Mouse (Mus musculus) ovary, postnatal 36 days (tissue): ENCODE results near the gene Fmo4.
"Not testable (repeated sequence)": the region's sequence is repeated elsewhere in the genome, so short reads cannot be mapped to it uniquely, and the experiment has no call there.

Experiments
- DNase-seq: peaks from one replicate; pipeline ENCODE4 v3.0.0; 2022; ENCODE audit warnings: low spot score, mixed read lengths

The Fmo4 gene

DNA sequence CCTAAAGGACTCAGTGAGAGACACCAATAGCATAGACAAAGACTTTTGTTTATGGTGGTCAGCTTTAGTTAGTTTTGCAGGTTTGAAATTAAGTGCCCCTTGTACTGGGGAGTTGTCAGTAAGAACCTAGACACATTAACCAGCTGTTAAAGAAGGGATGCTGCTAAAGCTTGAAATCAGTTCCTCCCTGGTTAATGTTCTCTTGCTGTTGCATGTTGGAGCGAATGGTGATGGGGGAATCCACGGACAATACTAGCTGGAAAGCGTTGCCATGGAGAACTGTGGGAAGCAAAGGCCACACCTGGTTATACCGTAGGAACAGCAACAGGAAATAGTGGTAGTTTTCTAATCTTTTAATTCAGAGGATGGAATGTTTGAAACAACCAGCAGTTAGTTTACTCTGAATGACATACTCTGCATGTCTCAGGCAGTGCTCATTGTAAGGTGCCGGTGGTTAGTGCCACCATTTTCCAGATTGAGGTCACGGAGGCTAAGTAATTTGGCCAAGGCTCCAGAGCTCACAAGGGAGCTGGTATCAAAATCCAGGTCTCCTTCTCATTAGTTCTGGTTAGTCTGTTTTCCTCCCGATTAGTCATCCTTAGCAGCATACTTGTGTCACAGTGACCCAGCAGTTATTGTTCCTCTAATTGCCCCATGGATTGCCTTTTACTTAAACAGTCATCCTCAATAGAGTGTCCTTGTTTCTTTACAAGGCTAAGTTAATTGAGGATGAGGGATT is 21.3 kb downstream of the Fmo4 start:
- no peak for DNase-seq

DNA sequence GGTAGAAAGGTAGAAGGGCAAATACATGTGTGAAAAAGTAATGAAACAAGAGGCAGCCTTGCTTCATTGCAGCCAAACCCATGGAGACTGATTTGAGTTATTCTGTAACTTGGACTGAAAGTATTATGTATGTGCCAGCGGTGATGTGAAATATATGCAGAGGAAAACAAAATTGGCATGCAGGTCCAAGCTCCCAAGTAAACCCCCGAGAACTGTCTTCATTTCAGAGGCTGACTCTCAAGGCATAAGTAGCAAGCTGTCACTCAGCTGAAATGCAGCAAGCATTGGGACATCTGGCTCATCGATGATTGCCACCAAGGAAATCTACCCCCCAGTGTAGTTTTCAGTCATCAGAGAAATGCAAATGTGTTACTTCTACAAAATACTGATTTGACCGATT is 28.6 kb downstream of the Fmo4 start:
- no peak for DNase-seq

DNA sequence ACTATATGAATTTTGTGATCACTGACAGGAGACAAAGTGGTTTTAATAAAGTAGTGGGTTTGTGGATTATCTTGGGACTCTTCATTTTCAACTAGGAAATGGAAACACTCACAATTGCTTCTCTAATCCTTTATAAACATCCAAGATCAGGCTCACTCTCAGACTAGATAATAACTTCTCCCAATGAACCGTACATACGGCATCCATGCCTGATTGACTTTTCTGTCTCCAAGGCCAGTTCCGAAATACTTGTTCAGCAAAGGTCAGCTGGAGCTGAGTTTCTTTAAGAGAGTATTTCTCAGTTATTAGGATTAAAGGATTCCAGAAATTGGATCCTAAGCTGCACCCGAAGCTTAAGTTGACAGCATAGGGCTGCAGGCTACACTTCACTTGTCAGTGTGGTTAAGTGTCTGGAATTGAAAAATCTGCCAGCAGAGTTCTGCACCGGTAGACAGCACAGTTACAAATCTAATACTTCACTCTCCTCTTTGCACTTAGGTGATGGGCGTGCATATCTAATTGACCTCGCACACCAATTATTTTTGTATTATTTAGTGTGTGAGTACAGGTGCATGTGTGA is 30.0 kb downstream of the Fmo4 start:
- DNase-seq = no peak

DNA sequence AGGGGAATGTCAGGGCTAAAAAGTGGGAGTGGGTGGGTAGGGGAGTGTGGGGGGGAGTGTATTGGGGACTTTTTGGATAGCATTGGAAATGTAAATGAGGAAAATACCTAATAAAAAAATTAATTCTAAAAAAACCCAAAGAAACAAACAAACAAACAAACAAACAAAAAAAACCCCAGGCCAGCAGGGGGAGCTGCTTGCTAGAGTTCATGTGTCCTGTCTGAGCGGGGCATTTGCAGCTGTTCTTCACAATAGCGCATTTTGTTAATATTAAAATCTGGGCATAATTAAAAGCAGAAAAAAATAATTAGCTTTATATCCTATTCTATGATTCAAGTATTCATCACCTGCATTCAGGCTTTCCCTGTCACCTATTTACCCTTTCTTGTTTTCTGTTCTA is 32.7 kb downstream of the Fmo4 start:
- DNase-seq = not testable (repeated sequence)

DNA sequence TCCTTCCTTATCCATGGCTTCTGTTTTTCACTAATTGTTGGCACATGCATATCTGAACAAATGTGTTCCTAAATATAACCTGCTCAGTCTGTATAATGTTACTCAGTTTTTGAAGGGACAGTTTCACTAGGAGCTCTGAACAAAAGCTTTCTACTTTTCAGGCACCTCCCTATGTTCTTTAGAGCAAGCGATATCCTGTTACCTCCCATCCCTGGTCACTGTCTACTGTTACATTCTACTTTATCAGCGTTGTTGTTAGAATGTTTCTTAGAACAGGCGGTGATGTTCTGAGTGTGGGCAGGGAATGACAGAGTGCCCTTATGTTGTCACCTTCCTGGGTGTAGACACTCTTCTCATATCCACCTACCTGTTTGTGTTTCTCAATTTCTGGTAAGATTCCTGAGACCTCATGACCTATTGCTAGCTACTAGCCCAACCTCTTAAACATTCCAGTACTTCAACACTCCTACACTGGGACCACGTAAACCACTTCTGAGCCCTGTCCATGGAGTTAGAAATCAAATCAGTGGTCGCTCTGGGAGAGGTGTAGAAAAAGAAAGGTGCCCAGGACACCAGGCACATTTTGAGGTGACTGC is 35.7 kb downstream of the Fmo4 start:
- no peak for DNase-seq

DNA sequence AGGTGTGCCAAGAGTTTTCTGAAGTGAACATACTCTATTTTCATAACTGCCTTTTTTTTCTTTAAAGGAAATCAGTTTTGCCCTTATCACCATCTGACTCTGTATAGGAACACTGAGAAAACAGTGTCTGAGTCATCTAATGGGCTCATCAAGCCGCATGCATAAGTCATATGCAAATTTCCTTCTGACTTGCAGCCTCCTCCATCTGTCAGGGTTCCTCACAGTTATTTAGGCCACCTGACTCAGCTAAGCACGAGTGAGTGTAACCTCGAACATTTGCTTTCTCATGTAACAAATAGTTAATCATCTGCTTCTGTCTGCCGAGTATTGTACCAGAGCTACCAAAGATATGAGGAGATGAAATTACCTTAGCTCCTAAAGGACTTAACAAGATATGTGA is 40.1 kb downstream of the Fmo4 start:
- DNase-seq = no peak

DNA sequence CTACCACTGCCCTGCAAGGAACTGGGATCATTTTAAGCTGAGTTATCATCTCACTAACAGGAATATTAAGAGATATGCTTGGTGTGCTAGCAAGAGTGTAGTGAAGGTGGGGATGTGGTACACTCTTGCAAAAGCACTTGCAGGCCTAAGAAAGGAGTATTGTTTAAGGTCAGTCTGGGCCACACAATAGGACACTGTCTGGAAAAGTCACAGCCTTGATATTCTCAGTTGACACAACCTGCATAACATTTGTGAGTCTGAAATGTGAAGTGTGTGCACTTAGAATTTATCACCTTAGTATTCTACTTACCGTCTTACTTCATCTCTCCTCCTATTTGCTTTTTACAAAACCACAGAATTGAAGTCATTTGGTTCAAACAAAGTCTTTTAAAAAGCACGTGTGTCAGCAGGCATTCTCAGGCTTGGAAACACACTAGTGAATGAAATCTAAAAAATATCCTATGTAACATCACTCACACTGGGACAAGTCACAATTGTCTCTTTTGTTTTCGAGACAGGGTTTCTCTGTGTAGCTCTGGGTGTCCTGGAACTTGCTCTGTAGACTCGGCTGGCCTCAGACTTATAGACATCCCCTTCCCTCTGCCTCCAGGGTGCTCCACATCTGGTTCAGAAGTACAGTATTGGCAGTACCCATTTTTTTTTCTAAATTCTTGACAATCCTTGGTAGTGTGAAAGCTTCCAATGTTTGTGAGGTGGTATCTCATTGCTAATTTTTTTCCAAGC is 42.0 kb downstream of the Fmo4 start:
- DNase-seq = no peak

DNA sequence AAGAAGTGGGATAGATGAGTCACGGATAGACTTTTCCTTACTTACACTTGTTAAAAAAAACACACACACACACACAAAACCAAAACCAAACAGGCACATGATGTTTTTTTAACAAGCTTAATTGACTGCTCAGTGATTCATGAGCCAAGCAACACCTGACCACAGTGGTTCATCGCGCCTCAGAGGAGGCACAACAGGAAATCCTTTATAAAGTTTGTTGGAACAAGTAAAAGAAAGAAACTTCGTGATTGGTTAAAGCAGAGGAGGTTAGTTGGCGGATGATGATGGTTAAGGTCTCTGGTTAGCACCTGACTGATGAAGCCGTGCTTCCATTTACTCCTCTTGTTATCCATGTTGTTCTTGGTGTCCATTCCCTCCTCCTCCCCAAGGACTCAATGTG is 61.8 kb downstream of the Fmo4 start:
- no peak for DNase-seq

DNA sequence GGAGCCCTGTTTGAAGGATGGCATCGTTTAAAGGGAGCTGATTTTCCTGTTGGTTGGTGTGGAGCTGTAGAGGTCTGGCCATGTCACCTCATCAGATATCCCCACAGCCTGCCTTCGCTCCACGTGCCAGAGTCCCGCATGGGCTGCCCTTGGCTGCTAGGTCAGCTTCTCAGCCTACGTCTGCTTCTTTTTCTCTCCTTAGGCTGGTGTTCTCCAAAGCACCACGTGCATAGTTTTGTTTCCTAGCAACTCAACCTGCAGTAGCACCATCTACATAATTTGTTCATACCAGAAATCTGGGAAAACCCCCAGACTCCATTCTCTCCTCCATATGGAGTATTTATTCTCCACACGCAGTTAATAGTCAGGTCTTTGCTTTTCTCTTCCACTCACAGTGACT is 64.2 kb downstream of the Fmo4 start:
- DNase-seq = no peak

DNA sequence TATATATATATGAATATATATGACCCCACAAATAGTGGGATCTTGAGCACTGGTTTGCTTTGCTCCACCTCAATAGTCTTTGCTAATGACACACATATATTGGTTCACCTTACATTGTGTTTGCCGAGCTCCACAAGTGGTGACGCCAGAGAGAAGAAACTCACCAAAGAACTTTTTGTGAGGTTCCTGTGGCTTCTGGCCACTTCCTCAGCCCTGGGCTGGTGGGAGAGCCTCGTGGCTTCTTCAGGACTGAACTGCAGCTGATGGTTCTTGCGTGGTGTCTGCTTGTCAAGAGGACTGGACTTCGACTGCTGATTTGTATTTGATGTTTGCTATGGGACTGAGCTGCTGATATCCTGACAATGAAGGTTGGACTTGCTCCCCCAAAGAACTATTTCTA is 65.0 kb downstream of the Fmo4 start:
- no peak for DNase-seq
